Mouse (Mus musculus) heart, postnatal 25 days (tissue): Measurements from ENCODE around the gene Antxr2. TPM values are rescaled to one million over a fixed set of nuclear protein-coding genes. Genes with fewer than 3 reads are reported as not detected.

ENCODE experiments used
- DNase-seq: peaks from one replicate; pipeline ENCODE4 v3.0.0; 2022; ENCODE audit warnings: low spot score
- intact Hi-C: fragments of 180-260 bp; cut with DNase I; formaldehyde crosslinking; loops from one replicate; pipeline ENCODE4 v1.15.1; 2025
- total RNA-seq, 2 experiments: library from RNA; stranded (reverse); gene quantifications; 2 replicates each; pipeline ENCODE4 v1.2.3; 2021

Gene Antxr2
- total RNA-seq, 2 experiments from 2014 or later: 69.7 to 74.9 TPM

DNA sequence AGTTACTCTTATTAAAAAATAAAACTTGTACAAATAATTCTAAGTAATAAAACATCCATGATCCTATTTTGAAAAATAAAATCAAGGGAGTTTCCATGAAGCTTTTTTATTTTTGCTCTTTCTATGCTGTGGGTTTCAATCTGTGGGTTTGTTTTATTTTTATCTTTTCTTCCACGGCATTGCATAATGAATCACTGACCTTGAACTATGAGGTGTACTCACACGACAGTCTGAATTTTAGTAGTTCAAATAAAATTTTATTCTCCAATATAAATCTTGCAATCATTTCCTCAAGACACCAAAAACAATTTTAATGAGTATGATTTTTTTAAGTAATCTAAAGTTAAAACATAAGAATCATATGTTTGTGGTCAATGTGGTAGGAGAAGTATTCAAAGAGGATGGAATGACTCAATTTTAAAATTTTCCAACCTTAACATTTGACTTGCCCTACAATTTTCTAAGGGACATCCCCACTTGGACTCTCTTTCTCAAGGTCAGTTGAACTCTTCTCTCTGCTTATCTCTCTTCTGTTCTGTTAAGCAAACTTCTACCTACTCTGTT is 31.5 kb downstream of the Antxr2 start:
- intact Hi-C loops: no loop called here
- DNase-seq: no peak

GRCm38 (mm10) chr5:97996500-97997176 is 34.2 kb downstream of the Antxr2 start:
- DNase-seq: no peak
- intact Hi-C loops: no loop called here

- DNase-seq: no peak
- intact Hi-C loops: no loop called here
Observed at GRCm38 (mm10) chr5:97995881-97996280, 35.0 kb downstream of the Antxr2 start.

DNA sequence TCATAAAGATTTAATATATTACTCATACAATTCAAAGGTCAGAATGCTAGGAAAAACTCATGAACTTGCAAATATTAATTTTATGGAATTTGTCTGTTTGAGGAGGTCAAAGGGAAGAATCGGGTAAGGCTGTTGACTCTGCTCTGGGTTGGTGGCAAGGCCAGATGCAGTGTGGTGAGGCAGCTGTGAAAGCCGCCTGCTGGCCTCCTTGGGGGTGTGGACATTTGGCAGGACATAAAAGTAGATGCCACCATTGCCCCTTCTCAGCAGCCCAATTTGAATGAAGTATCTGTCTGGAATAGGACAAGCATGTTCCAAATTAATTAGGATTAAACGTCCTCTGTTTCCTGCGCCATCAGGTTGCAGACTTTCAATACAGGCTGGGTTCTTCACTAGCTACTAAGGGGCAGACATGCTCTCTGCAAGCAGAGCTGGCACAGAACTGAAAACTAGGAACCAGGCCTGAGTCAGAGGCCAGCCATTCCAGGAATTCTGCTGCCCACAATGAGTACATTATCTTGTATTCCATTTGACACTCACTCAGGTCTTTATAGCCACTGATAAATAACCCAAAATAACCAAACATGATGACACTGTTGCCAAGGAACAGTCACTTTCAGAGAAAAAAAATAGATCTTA is 44.1 kb downstream of the Antxr2 start:
- DNase-seq: no peak
- intact Hi-C loops: no loop called here

DNA sequence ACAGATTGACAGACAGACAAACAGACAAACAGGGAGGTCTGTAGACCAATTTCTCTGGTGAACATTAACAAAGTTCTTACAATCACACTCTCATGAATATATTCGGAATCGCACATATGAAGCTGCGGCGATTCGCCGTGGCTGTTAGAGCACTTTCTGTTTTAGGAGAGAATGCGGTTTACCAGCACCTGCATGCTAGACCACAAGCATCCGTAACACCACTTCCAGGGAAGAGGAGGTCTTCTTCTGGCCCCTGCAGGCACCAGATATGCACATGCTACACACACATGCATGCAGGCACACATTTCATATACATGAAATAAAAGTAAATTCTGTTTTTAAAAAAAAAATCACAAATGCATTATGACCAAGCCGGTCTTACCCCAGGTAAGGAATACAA is 47.5 kb downstream of the Antxr2 start:
- DNase-seq: no peak
- intact Hi-C loops: no loop called here

DNA sequence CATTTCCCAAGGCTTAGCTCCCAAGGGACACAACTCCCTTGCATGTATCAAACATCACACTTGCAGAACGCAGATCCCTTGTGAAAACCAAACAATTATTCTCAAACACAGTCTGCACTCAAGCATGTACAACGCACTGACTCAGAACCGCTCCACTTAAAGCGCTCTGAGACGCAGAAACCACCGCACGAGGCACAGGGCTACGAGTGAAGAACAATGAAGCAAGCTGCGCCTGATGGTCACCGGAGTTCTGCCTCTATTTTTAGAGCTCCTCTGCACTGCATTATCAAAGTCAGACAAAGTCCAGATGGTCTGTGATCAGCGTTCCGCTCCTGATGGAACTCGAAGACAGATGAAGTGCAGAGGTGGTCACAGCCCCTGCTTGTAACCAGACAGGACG is 50.4 kb downstream of the Antxr2 start:
- DNase-seq: no peak

GRCm38 (mm10) chr5:97973293-97973692 is 57.5 kb downstream of the Antxr2 start:
- no peak for DNase-seq
- intact Hi-C loops: loop anchor here (10.0 kb wide), 1 partner anchor 52 kb away; no protein-coding TSS in a partner anchor

More for the DNA sequence above, 50.4 kb downstream of the Antxr2 start:
- intact Hi-C loops: no loop called here

DNA sequence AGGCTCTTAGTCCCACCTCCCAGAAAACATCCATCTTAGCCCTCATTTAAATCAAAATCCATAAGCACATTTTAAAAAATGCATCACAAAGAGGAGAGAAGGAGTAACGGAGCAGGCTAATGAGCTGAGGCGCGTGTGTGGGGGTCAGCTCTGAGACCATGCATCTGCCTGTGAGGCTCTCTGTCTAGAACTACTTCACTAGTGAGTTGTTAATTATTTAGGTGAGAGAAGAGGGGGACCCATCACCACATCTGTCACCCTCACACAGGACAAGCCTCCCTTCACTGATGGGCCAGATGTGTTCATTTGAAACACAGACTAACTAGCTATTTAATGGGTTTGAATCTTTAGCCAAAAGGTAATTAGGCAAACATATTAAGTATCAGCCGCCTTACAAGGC is 58.8 kb downstream of the Antxr2 start:
- intact Hi-C loops: loop anchor here (10.0 kb wide), 1 partner anchor 53 kb away; no protein-coding TSS in a partner anchor
- DNase-seq: no peak

- DNase-seq: no peak
- intact Hi-C loops: loop anchor here (10.0 kb wide), 1 partner anchor 54 kb away; no protein-coding TSS in a partner anchor
Observed at GRCm38 (mm10) chr5:97971236-97971635, 59.6 kb downstream of the Antxr2 start.

DNA sequence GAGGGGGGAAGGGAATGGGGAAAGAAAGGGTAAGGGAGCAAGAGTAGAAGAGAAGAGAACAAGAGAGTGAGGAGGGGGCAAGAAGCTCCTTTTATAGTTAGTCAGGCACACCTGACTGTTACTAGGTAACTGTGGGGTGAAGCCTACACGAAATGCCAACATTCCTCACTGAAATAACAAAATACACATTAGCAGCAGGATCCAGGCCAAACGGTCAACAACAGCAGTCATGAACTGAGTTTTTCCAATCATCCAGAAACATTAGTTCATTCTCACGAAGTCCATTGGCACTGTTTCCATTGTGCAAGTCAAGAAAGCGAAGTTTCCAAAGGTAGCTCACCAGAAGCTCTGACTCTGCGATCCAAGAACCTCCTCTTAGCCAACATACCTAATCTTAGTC is 63.8 kb downstream of the Antxr2 start:
- no peak for DNase-seq
- intact Hi-C loops: no loop called here

- intact Hi-C loops: no loop called here
- no peak for DNase-seq
Observed at GRCm38 (mm10) chr5:97966101-97966500, 64.7 kb downstream of the Antxr2 start.

GRCm38 (mm10) chr5:97964444-97964843 is 66.4 kb downstream of the Antxr2 start:
- intact Hi-C loops: no loop called here
- DNase-seq: no peak

GRCm38 (mm10) chr5:97962512-97962911 is 68.3 kb downstream of the Antxr2 start:
- intact Hi-C loops: no loop called here
- no peak for DNase-seq

GRCm38 (mm10) chr5:97961786-97962185 is 69.1 kb downstream of the Antxr2 start:
- intact Hi-C loops: no loop called here
- no peak for DNase-seq

DNA sequence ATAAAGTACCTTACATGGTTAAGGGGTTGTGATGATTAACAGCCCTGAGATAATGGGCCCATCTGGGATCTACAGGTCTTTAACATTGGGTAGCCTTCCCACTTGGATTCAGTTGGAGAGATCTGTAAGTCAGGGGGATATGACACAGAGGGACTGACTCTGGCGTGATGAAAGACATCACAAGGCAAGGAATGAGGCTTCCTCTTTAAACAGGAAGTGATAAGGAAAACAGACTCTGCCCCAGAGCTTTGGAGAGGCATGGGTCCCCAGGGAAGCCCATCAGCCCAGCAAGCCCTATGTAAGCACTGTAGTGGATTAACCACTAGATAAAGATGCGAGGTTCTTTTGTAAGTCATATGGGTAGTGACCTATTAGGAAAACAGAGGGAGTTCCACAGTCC is 71.2 kb downstream of the Antxr2 start:
- no peak for DNase-seq
- intact Hi-C loops: no loop called here

DNA sequence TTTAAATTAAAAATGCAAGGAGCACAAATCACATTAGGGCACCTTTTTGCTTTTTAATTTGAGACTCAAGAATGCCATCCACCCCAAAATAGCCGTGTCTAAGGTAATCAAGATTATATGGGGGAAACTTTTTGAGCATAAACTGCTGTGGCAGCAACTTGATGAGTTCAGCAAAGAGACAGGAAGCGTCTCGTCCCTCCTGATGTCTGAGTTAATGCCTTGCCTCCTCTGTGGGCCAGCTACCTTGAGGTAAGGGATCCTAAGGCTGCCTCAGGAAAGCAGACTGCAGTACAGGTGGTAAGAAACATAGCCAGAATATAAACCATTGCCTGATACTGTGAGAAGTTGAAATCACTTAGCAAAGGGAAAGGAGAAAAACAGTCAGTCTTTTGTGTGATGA is 71.8 kb downstream of the Antxr2 start:
- intact Hi-C loops: no loop called here
- DNase-seq: no peak

DNA sequence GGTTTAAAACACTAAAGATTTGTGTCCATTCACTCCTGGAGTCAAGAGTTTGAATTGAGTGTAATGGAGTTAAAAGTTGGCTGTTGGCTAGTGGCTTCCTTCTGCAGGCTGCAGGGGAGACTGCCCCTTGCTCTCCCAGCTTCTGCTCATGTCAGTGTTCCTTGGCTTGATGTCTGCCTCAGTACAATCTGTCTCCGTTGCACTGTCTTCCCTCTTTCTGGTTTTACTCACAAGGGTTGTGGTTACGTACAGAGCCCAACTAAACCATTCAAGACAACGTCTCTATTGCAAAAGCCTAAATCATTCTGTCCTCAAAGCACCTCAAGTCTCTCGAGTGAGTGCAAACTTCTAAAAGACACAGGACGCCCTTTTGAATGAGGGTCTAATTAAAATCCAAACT is 73.3 kb downstream of the Antxr2 start:
- intact Hi-C loops: no loop called here

GRCm38 (mm10) chr5:97954193-97954772 is 76.6 kb downstream of the Antxr2 start:
- DNase-seq: no peak
- intact Hi-C loops: no loop called here

More for the DNA sequence above, 73.3 kb downstream of the Antxr2 start:
- DNase-seq: no peak

DNA sequence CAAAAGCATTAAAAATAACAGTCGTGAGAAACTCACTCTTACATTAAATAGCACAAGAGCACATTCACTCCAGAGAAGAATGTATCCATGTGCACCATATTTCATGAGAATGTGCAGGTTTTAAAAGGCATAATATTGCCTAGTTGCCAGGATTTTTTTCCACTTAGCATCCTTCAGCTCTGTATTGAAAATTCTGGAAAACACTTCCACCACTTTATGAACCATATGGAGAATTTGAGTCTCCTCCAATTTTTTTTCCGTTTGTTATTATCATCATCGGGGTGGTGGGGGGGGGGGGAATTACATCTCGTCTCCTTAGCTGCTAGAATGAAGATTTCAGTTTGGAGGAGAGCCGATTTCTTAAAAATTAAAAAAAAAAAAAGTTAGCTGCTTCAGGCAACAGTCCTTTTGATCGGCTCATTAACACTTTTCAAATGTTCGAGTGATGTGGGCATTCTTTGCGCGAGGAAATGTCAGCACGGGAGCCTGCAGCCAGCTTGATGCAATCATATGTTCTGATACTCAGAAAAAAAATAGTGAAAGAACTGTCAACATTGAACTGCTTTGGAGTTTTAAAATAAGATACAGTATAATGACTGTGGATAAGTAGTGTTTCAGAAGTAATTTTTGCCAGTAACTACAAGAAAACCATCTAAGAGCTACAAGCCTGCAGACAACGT is 77.5 kb downstream of the Antxr2 start:
- DNase-seq: no peak
- intact Hi-C loops: no loop called here

DNA sequence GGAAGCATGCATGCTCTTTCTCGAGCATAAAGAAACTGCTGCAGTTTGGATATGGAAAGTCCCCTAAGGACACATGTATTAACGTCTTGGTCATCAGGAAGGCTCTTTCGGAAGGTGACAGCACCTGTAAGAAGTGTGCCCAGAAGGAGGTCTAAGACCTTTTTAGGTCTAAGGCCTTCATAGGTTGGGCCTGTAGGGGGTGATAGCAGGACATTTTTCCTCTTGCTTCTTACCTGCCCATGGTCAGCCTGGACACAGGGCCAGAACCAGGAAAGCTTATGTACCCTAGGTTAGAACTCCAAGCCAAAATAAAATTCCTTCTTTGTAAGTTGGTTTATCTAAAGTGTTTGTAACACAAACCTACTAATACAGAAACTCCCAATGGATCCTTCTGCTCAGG is 83.6 kb downstream of the Antxr2 start:
- intact Hi-C loops: loop anchor here (10.0 kb wide), 1 partner anchor 378 kb away; the partner anchor contains the start of gene Cfap299
- no peak for DNase-seq
